Mouse (Mus musculus) olfactory bulb, adult 2 months (tissue): ENCODE data around the gene Lmf2.

Experiments
- CTCF ChIP-seq: fragments of 200-500 bp; IDR thresholded peaks from 2 replicates; pipeline ENCODE4 v1.5.1; 2012; ENCODE audit warnings: low read depth, mild to moderate bottlenecking, low read length, moderate library complexity; ENCODE audit not compliant: insufficient read depth
- POLR2A ChIP-seq: fragments of 200-500 bp; IDR thresholded peaks from 2 replicates; pipeline ENCODE4 v1.6.1; 2012; ENCODE audit warnings: mild to moderate bottlenecking, low read depth, low read length, moderate library complexity; ENCODE audit not compliant: insufficient read depth

DNA sequence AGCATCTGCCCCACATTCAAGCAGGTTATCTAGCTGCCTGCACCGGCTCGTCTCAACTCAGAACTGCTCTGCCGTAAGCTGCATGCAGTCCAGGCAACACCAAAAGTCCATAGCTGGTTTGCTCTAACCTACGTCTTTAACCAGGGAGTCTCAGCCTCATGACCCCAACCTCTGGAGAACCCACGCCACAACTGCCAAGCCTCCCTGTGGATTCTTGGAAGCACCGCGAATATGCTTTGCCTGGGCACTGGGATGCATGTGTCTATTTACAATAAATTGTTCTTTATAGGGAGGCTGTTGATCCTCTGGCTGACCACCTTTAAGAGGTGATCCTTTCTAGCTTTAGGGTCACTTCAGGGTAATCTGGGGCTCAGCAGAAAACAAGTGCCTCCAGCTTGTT is 17.1 kb upstream of the Lmf2 start:
- TF ChIP-seq POLR2A (no peak), CTCF (no peak)
